Mouse (Mus musculus): ENCODE measurements at regions not wholly inside any gene's neighbourhood (a gene's known extent, or its start where the extent isn't known, plus 50 kb on each side); places are given as distances from the start of the nearest gene placed in this dataset.

DNA sequence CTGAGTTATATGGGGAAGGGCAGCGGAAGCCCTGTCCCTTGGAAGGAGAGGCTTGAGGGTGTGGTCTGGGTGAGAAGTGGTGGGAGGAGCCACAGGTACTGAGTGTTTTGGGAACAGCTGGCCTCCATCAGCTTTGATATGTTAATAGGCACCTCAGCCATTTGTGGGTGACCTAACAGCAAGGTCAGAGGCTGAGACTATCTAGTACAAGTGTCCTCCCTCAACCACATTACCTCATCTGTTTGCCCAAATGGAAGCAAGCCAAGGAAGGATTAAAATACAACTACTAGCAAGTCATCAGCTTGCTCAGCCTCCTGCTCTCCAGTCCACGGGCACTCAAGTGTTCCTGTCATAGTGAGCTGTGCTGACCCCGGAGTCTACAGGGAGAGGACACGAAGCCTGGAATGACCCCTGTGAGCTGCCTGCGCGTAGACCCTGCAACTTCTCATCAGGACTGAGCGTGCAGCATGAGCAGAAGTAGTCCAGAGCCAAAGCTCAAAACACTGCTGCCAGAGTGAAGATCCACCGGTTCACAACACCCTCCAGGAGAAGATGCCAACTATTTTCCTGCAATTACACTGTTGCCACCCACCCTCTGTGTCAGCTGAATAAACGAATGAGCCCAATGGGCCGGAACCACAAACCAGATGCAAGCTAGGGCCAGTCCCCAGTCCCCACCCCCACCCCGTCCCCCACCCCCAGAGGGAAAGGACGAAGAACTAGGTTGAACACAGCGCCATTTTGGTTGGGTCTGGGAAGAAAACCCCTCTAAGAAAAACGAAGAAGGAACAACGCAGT is 239.6 kb downstream of the Qk start:
- no peak for DNase-seq (ENCODE audit: low read depth)

DNA sequence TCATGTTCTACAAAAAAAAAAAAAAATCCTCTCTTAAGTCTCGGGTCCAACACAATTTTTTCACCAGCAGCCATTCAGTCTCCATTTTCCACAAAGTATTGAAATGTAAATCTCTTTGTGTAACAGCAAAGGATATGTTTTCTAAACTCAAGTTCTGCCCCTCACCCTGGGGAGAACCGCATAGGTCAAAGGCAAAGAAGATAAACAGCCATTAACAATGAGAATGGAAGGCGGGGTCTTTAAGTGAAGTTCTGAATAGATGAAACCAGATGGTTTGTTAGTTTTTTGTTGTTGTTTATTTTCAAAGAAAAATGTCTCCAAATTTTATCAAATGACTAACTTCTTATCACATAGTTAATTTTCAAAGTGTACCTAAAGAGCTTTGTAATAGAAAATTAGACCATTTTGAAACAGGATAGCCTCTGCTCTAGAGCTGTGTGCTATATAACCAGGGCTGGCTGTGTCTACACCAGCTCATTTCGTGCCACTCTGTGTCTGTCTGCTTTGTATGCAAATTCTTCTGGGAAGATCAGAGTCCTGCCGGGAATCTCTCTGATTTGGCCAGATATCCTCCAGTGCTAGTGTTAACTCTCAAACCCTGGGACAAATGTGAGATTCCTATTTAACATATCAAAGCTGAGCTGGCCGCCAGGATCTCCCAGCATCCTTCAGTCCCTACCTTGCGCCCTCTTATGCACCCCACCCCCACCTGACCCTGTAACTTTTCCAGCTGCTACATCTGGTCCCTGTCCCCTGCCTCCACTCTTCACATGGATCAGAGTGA is 240.9 kb downstream of the Qk start:
- DNase-seq (ENCODE audit: low read depth) = no peak

DNA sequence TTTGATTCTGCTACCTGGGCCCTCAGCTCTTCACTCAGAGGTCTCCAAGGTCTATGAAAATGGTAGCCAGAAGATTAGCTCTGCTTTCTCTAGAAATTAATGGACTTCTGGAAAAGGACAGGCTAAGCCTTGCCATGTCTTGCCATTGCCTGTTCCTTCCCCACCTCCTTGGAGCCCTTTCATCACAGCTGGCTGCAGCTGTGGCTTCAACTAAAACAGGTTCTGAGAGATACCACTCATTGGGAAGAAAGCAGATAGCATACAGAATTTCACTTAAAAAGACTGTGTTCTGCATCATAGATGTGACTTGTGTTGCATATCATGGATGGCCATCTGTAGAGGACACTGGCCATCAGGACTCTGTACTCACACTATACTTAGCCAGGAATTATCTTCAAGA is 246.4 kb downstream of the Qk start:
- DNase-seq (ENCODE audit: low read depth) = no peak

DNA sequence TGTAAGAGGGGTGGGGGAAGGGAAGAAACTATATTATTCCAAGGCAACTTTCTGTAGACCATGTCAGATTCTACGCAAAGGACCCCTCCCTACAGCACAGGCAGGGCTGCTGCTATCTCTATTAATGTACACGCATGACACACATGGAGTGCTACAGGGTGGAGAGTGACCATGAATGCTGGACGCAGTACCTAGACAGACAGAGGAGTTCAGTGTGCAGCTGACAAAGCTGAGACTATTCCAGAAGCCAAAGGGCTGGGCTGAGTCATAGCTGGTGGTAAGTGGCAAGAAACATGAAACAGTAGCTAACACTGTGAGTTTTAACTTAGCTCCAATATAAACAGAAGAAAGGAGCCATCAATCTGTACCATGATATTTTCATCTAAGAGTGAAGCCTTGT is 250.4 kb downstream of the Qk start:
- no peak for DNase-seq (ENCODE audit: low read depth)

DNA sequence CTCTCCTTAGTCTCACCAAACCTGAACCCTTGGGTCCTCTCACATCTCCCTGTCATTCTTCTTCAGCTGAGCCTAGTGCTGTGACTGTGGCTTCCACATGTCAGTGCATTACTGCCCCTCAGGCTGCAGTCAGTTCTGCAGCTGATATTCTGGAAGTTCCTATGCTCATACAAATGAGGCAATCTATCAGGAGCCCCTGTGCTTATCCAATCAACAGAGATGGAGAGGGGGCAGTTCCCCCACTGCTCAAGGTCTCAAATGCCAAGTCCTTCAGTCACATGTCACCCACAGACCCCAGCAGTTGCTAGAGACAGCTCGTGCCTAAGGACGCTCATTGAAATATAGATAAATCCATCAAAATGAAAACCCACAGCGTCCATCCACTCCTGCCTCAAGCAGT is 254.5 kb downstream of the Qk start:
- no peak for DNase-seq (ENCODE audit: low read depth)

DNA sequence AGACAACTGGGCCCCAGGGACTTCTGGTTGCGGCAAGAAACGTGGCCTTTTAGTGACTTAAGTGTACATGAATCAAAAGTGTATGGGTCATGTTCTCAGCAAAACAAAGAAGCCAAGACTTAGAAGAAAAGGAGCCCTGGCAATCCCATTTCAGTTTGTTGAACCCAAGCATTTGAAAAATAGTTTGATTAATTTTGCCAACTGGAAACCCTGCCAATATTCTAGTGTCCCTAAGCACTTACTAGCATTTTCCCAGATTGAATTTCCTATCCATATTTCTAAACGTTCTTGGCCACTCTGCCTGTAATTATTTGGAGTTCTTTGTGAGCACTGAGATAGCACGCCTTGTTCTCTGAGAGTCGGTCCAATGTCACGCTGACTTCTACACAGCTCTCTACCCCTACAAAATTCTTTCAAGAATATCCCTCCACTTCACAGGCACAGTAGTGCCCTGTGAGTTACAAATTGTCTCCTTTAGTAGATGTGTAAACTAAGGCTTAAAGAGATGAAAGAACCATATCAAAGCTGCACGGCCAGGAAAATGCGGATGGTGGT is 257.0 kb downstream of the Qk start:
- DNase-seq (ENCODE audit: low read depth) = no peak

DNA sequence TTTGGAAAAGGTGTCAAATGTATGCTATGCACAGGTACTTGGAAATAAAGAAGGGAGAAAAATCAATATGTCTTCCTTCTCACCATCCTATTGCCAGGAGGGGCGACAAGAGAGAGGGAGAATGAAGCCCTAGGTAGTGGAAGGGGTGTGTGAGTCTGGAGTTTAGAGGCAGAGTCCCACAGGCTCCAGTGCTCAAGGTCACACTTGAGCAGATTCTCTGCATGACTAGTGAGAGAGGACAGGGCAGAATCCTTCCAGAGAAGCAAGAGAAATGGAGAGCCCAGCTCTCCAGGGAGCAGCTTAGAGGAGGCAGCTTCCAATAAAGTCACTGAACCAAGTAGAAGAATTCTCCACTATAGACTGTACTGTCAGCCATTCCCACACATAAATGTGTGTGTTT is 261.9 kb downstream of the Qk start:
- DNase-seq (ENCODE audit: low read depth) = no peak

DNA sequence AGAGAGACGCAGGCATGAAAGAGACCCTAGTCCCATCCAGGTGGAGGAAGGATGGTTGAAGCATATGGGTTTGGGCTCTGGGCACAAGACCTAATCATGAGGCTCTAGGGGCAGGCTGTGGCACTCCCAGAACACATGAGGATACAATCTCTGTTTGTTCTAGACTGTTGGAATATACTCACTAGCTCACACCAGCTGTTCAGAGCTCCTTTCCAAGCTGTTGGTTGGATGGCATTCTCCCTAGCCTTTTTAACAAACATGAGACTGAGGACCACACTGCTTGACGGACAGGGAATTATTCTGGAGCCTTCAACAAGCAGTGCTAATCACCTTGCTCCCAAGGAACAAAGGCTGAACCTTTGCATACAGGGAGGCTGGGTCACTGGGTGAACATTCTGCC is 263.6 kb downstream of the Qk start:
- DNase-seq (ENCODE audit: low read depth) = no peak

DNA sequence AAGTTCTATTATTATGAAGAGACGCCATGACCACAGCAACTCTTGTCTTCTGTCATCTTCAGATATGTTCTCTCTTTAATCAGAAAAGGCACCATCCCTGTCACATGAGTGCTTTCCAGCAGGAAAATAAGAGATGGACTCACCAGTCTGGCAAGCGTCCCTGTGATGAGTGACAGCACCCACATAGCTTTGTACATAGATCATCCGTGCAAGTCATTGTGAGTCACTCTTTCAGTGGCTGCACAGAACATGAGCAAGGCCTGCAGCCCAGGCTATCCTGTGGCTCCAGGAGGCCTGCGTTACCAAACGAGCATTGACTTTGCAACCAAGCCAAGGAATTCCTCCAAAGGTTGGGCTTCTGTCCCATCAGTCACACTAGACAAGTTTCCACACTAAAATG is 265.3 kb downstream of the Qk start:
- DNase-seq (ENCODE audit: low read depth) = no peak

DNA sequence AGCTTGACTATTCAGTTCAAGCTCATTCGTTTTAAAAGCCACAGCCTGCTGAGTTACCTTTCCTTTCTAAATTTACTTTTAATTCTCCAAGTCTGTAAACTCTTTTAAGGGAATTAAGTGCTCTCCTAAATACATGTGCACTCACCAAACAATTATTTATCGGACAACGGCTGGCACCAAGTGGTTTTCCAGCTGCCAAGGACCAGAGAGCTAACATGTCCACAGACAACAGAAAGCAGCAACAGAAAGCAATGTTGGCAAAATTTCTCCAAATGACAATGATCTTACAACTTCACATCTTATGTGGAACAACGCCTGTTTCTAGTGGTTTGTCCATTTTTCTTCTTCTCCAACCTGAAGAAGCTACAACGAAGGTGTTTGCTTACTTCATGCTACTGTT is 275.3 kb downstream of the Qk start:
- DNase-seq (ENCODE audit: low read depth) = no peak

DNA sequence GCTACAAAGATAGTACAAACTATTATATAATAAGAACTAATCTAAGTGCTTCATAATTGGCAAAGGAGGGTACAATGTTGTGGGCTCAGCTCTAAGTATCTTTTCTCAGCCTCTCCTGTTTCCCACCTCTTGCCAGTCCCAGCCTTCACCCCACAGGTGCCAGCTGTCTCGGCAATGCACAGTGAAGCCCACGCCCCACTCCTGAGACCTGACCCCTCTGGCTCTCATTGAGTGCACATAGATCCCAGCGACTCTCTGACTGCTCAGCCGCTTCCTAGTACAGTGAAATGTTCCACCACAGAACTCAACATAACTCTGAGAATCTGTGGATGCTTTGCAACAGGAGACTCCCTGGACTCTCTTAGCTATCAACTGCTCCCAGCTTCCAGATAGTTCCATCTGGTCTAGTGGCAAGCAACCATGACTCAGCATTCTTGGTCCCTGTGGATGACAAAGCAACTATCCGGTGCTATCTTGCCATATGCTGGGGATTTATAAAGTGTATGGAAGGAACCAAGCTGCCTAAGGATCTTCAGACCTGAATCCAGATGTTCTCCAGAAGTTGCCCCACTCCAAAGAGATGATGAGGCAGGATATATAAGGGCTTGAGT is 277.5 kb downstream of the Qk start:
- no peak for DNase-seq (ENCODE audit: low read depth)

DNA sequence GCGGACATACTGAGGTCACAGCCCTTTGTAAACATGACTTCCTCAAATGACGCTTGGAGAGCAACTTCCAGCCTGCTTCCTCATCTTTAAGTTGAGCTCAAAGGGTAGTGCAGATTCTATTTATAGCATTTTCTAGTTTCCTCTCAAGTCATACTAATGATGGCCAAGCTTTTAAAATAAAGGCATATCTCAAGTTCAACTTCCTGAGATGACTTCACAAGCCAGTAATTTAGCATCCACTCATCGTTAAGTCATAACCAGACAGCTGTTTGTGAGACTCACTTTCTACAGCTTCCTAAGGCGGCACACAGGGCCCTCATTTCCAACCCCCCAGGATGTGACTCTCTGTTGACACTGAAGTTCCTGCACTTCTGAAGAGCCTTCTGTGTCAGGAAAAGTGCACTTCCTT is 278.7 kb downstream of the Qk start:
- peak; percentile 8 for DNase-seq (ENCODE audit: low read depth)

DNA sequence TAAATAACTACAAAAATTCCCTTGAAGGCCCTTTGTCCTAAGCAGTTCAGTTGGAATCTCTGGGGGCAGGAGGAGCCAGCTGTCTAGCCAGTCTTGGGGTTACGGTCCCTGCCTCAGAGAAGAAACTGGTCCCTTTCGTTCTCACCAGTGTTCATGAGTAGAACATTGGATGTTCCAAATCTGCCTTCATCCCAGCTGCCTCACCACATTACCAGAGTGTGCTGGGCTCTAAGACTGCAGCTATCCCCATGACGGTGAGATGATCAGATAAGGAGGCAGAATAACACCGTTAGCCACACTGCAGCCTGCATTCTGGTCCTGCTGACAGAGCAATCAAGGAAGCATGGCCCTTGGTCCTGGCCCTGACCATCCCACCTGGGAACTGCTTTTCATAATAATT is 279.3 kb downstream of the Qk start:
- no peak for DNase-seq (ENCODE audit: low read depth)

DNA sequence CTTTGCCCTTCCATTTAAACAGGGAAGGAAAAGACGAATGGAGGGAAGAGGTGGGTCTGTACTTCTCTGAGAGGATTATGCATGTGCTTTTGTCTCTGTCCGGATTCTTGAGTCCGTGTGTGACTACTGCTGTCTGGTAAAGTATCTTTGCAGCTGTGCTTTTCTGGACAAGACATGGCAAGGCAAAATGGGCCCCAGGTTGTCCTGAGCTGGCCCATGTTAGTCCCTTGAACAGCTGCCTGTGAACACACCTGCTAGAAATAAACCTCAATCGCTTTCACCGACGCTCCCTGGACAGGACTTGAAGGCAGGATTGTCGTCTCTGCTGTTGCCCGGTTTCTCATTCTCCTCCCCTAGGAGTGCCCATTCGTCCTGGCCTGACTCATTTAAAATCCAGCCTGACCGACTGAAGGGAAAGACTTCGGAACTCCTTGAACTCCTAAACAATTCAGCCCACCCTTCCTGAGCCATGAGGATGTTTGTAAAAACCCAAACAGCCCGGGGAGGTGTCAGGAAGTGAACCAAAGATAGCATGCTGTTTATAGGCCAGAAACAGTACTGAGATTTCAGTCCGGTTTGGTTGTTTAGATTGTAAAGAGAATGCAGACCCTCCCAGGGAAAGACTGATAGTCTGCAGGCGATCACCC is 281.7 kb downstream of the Qk start:
- no peak for DNase-seq (ENCODE audit: low read depth)

DNA sequence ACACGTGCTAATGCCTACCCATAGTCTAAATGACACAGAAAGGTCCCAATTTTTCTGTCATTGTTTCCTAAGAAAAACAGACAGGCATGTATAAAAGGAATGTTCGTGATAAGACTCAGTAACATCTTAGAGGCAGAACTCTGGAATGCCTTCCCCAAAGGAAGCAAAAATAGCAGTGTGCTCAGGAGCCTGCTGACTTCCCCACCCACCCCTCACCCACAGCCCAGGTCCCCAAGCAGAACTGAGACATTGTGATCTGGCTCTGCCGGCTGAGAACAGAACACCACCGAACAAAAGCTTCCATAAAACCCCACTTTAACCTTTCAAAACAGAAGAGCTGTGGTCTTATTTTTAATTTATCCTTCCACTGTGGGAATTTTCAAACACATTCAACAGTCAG is 286.1 kb downstream of the Qk start:
- no peak for DNase-seq (ENCODE audit: low read depth)

DNA sequence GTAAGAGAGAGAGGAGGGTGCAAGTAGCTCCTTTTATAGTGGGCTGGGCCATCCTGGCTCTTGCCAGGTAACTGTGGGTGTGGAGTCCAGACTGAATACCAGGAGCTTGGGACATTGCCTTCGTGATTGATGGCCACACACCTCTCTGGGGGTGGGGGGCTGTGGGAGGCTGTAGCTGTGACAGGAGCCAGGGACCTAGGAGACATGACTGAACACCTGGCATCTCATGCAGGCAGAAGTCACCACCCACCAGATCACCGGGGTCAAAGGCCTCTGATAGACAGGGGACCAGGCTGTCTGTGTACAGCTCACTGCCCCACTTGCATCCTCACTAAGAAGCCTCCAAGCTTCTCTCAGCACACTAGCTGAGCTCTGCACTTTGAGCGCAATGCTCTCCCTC is 288.6 kb downstream of the Qk start:
- DNase-seq (ENCODE audit: low read depth) = no peak

DNA sequence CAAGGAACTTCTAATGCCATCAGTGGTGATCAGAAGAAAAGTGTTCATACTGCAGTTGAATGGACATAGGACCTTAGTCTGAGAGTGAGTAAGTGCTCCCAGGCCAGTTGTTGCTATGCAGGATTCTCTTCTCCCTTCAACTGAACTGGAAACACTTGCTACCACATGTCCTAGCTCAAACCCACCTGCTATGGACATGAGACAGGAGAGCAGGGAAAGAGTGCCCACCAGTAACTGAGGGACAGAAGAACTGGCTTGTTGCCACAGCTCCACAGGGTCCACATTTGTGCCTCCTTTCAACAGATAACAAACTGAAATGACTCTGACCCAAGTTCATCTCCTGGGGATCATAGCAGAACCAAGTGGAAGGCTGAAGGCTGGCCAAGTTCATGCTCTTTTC is 292.9 kb downstream of the Qk start:
- no peak for DNase-seq (ENCODE audit: low read depth)

DNA sequence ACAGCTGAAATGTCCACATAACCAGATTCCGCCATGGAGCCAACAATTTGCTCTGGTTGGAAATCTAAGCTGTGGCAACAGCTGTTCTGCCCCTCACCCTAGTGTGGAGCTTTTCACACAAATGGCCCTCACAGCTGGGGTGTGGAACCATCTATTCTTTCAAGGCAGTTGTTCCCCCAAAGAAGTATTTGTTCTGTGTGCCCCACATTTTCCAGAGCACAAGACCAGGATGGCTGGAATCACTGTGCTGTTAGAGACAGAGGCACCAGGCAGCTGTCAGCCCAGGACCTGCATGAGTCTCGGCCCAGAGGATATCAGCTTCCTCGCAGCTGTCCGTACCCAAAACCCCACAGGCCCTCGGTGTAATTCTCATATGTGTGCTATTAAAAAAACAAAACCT is 294.4 kb downstream of the Qk start:
- DNase-seq (ENCODE audit: low read depth) = no peak

DNA sequence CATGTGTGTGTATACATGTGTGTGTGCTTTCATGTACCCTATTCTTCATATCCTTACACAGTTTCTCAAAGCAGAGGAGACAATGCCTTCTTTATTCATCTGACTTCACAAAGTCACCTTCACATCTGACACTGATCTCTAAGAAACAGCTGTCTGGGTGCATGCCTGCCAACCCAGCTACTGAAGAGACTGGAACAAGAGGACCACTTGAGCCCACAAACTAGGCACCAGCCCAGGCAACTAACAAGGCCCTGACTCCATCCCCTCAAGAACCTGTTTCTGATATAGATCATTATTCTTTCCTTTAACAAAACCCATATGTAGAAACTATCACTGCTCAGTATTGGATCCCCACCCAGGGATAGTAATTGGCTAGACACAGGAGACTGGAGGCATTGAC is 295.3 kb downstream of the Qk start:
- no peak for DNase-seq (ENCODE audit: low read depth)

DNA sequence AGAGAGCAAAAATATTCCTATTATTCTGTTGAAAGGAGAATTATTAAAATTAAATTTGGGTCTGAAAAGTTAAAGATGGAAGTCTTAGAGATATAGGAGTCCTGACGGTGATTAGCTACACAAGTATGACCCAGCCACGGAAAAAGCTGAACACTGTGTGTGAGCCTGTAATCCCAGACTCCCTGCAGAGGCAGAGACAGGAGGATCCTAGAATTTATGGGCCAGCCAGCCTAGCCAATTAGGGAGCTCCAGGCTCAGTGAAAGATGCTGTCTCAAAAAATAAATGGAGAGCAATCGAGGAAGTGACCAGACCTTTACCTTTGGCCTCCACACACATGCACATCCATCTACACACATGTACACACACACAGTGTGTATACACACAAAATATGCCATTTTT is 307.5 kb downstream of the Qk start:
- DNase-seq (ENCODE audit: low read depth) = no peak

DNA sequence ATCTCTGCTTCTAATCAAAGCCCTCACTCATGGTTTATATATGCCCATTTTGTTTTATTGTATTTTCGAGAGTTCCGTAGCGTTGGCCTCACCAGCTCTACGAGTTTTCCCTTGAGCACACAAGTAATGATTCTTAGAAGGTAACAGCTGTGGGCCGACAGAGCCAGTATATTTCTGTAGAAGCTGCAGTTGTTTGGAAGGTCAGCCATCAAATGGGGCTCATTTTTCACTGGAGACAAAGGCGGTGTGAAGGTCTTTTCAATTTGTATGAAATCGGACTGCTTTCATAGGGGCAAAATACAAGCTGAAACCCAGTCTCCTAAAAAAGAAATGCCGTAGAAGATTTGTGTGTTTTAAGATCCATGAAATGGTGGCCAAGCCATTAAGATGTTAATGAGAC is 307.9 kb downstream of the Qk start:
- no peak for DNase-seq (ENCODE audit: low read depth)

DNA sequence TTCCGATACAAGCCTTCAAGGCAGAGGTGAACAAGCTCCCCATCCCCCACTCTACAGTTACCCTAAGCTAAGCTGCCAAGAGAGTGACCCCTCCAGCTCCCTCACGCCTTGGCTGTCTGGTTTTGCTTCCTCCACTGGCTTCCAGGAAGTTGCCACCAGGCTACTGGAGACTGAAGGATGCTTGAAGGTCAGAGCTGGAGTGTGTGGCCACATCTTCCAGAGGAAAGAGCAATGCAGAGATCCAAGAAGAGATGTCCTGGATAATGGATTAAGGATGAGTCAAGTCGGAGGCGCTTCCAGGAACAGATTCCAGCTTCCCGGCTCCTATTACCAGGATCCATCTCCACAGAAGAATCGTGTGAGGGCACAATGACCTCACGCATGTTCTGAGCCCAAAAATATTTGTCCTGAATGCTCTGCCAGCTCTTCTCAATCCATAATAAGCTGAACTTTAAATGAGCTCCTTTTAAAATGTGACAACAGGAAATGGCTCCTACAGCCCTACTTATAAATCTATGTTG is 318.5 kb downstream of the Qk start:
- no peak for DNase-seq (ENCODE audit: low read depth)

Measured in c-Kit-positive CD71-negative TER-119-negative erythroid progenitor cells, embryonic 14.5 days (primary cell).